Mouse (Mus musculus) liver, embryonic 11.5 days (tissue): ENCODE measurements around the gene Clvs2. TPM values are rescaled to one million over a fixed set of nuclear protein-coding genes. Genes with fewer than 3 reads are reported as not detected.

Experiments
- ATAC-seq: fragments of 200-750 bp; cut with Nextera tagmentation; replicated peaks from 2 replicates; pipeline ENCODE4 v1.8.0; 2017; ENCODE audit warnings: moderate number of reproducible peaks, mild to moderate bottlenecking, moderate TSS enrichment, moderate library complexity; ENCODE audit not compliant: low FRiP score
- DNase-seq: peaks from one replicate; pipeline ENCODE4 v3.0.0-alpha.2; 2017; ENCODE audit warnings: low spot score
- H3K27ac ChIP-seq: fragments of 300-500 bp; sonication (generic); 2 replicates; pipeline ENCODE4 v1.5.1; 2014; ENCODE audit warnings: mild to moderate bottlenecking, low read depth, low read length, control low read depth
- H3K27me3 ChIP-seq: fragments of 300-500 bp; sonication (generic); replicated peaks from 2 replicates; pipeline ENCODE4 v1.6.1; 2014; ENCODE audit warnings: low read length, mixed read lengths; ENCODE audit not compliant: control insufficient read depth, insufficient read depth
- H3K36me3 ChIP-seq: fragments of 300-500 bp; sonication (generic); 2 replicates; pipeline ENCODE4 v1.6.1; 2014; ENCODE audit warnings: mild to moderate bottlenecking, low read length, moderate library complexity, mixed read lengths; ENCODE audit not compliant: control insufficient read depth, insufficient read depth
- H3K4me1 ChIP-seq: fragments of 300-500 bp; sonication (generic); replicated peaks from 2 replicates; pipeline ENCODE4 v1.6.1; 2014; ENCODE audit warnings: low read length, mixed read lengths; ENCODE audit not compliant: control insufficient read depth, insufficient read depth
- H3K4me2 ChIP-seq: fragments of 300-500 bp; sonication (generic); 2 replicates; pipeline ENCODE4 v1.6.1; 2014; ENCODE audit warnings: mild to moderate bottlenecking, control low read depth, moderate library complexity
- H3K4me3 ChIP-seq: fragments of 300-500 bp; sonication (generic); 2 replicates; pipeline ENCODE4 v1.5.1; 2014; ENCODE audit warnings: low read depth, low read length, control low read depth
- H3K9ac ChIP-seq: fragments of 300-500 bp; sonication (generic); 2 replicates; pipeline ENCODE4 v1.6.1; 2014; ENCODE audit warnings: low read depth, low read length, control low read depth
- H3K9me3 ChIP-seq: fragments of 300-500 bp; sonication (generic); 2 replicates; pipeline ENCODE4 v1.6.1; 2016; ENCODE audit warnings: low read length, inconsistent platforms, mixed read lengths; ENCODE audit not compliant: control insufficient read depth
- WGBS: fragments of 180-500 bp; shearing (Covaris S2); extraction: QIAGEN DNeasy Blood & Tissue Kit; methylation state at CpG from one replicate; pipeline ENCODE4 v1.1.7; 2014; 5-methylcytosine and 5-hydroxymethylcytosine counted together
- polyA plus RNA-seq: library from polyadenylated mRNA; unstranded; fragments of >200 nt; fragmentation: Nextera tagmentation; extraction: Ambion mirVana; gene quantifications from 2 replicates; pipeline ENCODE4 v1.2.1, GENCODE M21; 2014

Gene Clvs2
- 0.33 and 0.52 TPM in 2 replicates for polyA plus RNA-seq

DNA sequence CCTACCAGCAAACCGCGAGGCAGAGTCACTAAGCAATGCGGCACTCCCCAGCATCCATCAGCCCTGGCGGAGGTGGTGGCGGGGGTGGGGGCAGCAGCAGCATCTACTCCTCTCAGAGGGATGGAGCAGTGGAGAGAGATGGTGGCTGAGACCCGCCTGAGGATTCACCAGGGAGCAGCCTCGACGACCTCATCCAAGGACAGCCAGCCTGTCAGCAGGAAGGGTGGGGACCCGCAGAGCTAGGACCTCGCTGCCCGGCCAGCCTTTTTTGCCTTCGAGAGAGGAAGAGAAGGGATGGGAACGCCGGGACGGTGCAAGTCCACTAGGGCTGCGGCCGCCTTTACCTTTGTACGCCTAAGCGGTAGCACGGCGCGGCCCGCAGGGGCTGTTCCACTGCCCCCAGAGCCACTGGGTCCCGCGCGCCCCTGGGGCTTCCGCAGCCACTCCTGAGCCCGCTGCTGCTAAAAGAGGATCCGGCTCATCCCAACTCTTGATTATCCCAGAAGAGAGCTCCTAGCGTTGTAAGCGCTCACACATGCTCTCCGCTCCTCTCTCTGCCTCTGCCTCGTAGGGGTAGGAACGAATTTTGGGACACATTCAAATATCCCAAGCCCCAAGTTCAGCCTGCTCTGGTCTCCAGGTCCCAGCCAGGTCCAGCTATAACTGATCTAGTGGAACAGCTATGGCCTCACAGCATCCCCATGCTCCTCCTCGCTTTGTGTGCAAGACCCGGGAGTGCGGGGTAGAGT, at the start of gene Clvs2:
Gene Clvs2 (minus strand): TSS at position 639 of the 749 bp plus-strand sequence.
- ATAC-seq (no peak), DNase-seq (peak; percentile 35)
- 4% methylated on average over 37 of the region's 37 CpGs for WGBS
- Histone ChIP-seq H3K4me2 (peak within 1 kb of the TSS; percentile 52), H3K9ac (no peak within 1 kb of the TSS), H3K4me1 (no peaks in the 10 kb centered on the region), H3K27me3 (peaks cover 13% of the 10 kb centered on the region), H3K27ac (no peak within 1 kb of the TSS), H3K9me3 (no peaks in the 10 kb centered on the region), H3K36me3 (no peaks in the 10 kb centered on the region), H3K4me3 (peak within 1 kb of the TSS; percentile 5; the same call in 1 of the 2 replicates)

DNA sequence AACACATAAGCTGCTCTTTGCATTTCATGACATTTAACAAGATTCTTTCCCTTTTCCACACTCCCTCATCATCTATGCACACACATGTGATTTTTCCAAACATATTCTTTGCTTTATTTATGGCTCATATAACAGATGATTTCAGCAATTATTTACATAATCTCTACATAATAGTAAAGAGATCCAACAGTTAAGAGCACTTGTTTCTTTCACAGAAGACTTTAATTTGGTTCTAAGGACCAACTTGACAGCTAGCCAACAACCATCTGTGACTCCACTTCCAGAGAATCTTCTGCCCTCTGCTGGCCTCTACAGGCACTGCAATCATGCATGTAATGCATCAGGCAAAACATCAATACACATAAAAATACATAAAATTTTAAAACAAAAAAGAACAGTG, 28.6 kb upstream of the Clvs2 start:
- Histone ChIP-seq H3K9ac (no peak overlapping the region), H3K27ac (no peak overlapping the region), H3K4me3 (no peak overlapping the region), H3K4me2 (no peak overlapping the region), H3K27me3 (no peaks in the 10 kb centered on the region), H3K36me3 (no peaks in the 10 kb centered on the region), H3K9me3 (no peaks in the 10 kb centered on the region), H3K4me1 (no peaks in the 10 kb centered on the region)
- no peak for DNase-seq
- ATAC-seq, result no peak

DNA sequence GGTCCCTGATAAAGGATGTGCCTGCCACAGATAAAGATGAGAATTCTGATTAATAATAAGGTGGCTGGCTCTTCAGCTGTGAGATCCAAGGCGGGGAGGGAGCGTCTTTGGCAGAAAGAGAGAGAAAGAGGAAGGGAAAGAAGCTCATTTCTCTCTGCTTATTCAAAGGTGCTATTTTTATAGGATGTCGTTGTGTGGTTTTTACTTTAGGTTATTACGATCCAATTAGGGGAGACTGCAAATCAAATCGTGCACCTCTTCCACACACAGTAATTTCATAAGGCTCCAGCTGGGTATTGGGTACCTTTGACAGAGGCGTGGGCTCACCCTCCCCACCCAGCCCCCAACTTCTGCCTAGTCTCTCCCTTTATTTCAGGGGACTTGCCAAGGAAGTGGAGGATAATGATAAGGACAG, 985 bp downstream of the Clvs2 start:
- ATAC-seq (no peak), DNase-seq (no peak)
- Histone ChIP-seq H3K4me3 (no peak overlapping the region), H3K36me3 (no peaks in the 10 kb centered on the region), H3K27ac (no peak overlapping the region), H3K4me2 (no peak overlapping the region), H3K9ac (no peak overlapping the region), H3K27me3 (peaks cover 13% of the 10 kb centered on the region), H3K9me3 (no peaks in the 10 kb centered on the region), H3K4me1 (no peaks in the 10 kb centered on the region)
- WGBS, result 16% methylated on average over 6 of the region's 6 CpGs

- no peaks in the 10 kb centered on the region for H3K9me3 ChIP-seq
- H3K27ac ChIP-seq, result no peak overlapping the region
- no peak overlapping the region for H3K9ac ChIP-seq
- H3K36me3 ChIP-seq, result no peaks in the 10 kb centered on the region
- H3K4me2 ChIP-seq, result no peak overlapping the region
- 82% methylated on average over 8 of the region's 8 CpGs for WGBS
- no peak overlapping the region for H3K4me3 ChIP-seq
- DNase-seq, result no peak
- peaks cover 13% of the 10 kb centered on the region for H3K27me3 ChIP-seq
- H3K4me1 ChIP-seq, result no peaks in the 10 kb centered on the region
- ATAC-seq, result no peak
Observed at GRCm38 (mm10) chr10:33622700-33623099, 1.9 kb downstream of the Clvs2 start.

DNA sequence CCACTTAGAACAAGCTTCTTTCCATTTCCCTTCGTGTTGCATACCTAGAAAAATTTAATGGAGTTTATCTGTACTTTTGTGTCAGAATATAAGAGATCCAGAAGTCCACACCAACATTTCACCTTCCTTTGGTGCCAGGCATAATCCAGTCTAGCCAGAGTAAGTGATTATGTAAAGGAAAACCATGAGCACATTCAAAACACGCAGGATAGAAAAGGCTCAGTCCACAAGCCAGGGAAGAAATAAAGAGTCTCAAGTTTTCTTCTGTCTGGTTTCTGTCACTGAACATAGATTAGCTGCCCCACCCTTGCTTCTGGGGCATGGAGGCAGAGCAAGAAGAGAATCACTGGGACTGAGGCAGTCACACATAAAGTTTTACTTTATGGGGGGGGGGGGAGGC, 8.4 kb downstream of the Clvs2 start:
- no peaks in the 10 kb centered on the region for H3K27me3 ChIP-seq
- 73% methylated on average over 2 of the region's 2 CpGs for WGBS
- H3K9me3 ChIP-seq, result no peaks in the 10 kb centered on the region
- H3K4me1 ChIP-seq, result no peaks in the 10 kb centered on the region
- DNase-seq, result no peak
- no peak overlapping the region for H3K4me3 ChIP-seq
- H3K4me2 ChIP-seq, result no peak overlapping the region
- H3K27ac ChIP-seq, result no peak overlapping the region
- ATAC-seq, result no peak
- H3K9ac ChIP-seq, result no peak overlapping the region
- H3K36me3 ChIP-seq, result no peaks in the 10 kb centered on the region

DNA sequence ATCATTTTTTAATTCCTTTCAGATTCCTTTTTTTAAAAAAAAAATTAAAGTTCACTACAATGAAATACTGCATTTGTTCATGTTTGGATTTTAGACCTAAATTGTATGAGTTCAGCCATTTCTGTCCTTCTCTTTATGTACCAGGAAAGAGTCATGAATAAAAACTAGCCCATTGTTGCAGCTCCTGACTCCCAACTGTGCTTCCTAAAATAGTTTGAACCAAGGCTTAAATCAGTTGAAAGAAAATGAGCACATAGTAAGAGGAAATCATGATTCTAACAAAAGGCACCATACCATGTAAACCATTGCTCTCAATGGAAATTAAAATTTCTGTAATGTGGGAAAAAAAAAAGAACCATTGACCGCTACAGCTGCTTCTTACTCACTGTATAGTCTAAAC, 11.4 kb downstream of the Clvs2 start:
- ATAC-seq (no peak), DNase-seq (no peak)
- Histone ChIP-seq H3K4me1 (no peaks in the 10 kb centered on the region), H3K27ac (no peak overlapping the region), H3K36me3 (no peaks in the 10 kb centered on the region), H3K27me3 (no peaks in the 10 kb centered on the region), H3K4me2 (no peak overlapping the region), H3K4me3 (no peak overlapping the region), H3K9me3 (no peaks in the 10 kb centered on the region), H3K9ac (no peak overlapping the region)
- WGBS, result 81% methylated on average over 1 of the region's 1 CpGs

DNA sequence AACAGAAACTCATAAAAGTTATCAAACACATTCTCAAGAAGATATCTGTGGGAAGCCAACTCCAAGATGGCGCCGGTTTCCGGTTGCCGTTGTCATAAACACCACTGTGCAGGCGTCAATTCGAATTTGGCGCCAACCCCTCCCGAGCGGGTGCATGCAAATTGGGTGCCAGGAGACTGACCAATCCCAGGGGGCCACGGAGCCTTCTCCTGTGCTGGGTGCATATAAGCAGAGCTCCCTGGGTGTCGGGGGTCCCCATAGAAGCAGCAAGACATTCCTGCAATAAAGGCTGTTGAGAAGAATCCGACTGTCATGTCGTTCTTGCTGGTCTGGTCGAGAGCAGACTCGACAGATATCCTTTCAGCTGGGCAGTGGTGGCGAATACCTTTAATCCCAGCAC, 31.8 kb downstream of the Clvs2 start:
- H3K4me1 ChIP-seq, result no peaks in the 10 kb centered on the region
- H3K27ac ChIP-seq, result no peak overlapping the region
- H3K4me3 ChIP-seq, result no peak overlapping the region
- ATAC-seq (no peak), DNase-seq (no peak)
- no peaks in the 10 kb centered on the region for H3K9me3 ChIP-seq
- no peak overlapping the region for H3K9ac ChIP-seq
- no peak overlapping the region for H3K4me2 ChIP-seq
- no peaks in the 10 kb centered on the region for H3K27me3 ChIP-seq
- H3K36me3 ChIP-seq, result no peaks in the 10 kb centered on the region
- 85% methylated on average over 16 of the region's 16 CpGs for WGBS

DNA sequence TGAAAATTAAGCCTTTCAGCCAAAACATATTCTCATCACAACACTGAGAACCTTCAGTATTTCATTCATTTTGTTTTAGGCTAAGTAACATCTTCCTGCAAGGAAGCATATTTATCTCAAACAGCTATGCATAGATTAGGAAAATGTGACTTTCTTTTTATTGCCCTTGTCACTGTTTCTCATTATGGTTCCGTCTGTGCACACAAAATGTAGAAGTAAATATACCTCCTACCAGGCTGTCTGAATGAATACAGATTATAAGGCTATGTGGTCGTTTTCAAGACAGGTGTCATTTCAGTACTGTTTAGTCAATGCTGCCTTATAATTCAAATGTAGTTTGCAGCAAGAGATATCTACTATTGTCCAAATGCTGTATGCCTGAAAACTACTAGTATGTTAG, 35.8 kb downstream of the Clvs2 start:
- H3K4me2 ChIP-seq, result no peak overlapping the region
- no peak overlapping the region for H3K27ac ChIP-seq
- ATAC-seq, result no peak
- H3K9me3 ChIP-seq, result no peaks in the 10 kb centered on the region
- H3K4me3 ChIP-seq, result no peak overlapping the region
- no peaks in the 10 kb centered on the region for H3K36me3 ChIP-seq
- DNase-seq, result no peak
- 72% methylated on average over 2 of the region's 2 CpGs for WGBS
- H3K27me3 ChIP-seq, result no peaks in the 10 kb centered on the region
- H3K9ac ChIP-seq, result no peak overlapping the region
- H3K4me1 ChIP-seq, result no peaks in the 10 kb centered on the region

DNA sequence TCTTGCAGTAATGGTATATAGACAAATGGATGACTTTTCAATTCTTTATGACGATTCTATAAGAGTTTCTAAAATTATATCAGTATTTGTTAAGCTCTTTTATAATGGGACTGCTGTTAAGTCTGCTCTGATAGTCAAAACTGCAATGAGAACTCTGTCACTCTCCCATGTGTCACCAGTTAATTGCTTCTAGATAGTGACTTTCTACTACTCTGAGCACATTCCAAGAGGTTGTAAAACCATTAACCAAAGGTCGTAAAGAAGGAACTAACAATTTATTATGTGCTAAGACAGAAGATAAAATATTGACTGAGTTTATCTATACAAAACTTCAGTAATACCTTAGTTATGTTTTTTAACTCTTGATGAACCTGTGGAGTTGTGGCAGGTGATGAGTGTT, 37.5 kb downstream of the Clvs2 start:
- 68% methylated on average over 2 of the region's 2 CpGs for WGBS
- H3K4me1 ChIP-seq, result no peaks in the 10 kb centered on the region
- H3K27me3 ChIP-seq, result no peaks in the 10 kb centered on the region
- no peak overlapping the region for H3K4me2 ChIP-seq
- H3K36me3 ChIP-seq, result no peaks in the 10 kb centered on the region
- H3K27ac ChIP-seq, result no peak overlapping the region
- ATAC-seq (no peak), DNase-seq (no peak)
- no peaks in the 10 kb centered on the region for H3K9me3 ChIP-seq
- H3K4me3 ChIP-seq, result no peak overlapping the region
- H3K9ac ChIP-seq, result no peak overlapping the region
